Mouse (Mus musculus) E14TG2a.4 (cell line): Measurements from ENCODE around the gene Cenpm.

Source experiments
- H3K27me3 ChIP-seq: 2 replicates; pipeline ENCODE4 v1.6.1; 2014; ENCODE audit warnings: low read length, control low read depth; ENCODE audit not compliant: insufficient read depth
- H3K36me3 ChIP-seq: 2 replicates; pipeline ENCODE4 v1.6.1; 2014; ENCODE audit warnings: low read length, control low read depth; ENCODE audit not compliant: insufficient read depth
- H3K4me1 ChIP-seq: replicated peaks from 2 replicates; pipeline ENCODE4 v1.6.1; 2014; ENCODE audit warnings: low read depth, low read length, control low read depth
- H3K4me3 ChIP-seq: replicated peaks from 2 replicates; pipeline ENCODE4 v1.5.1; 2014; ENCODE audit warnings: mild to moderate bottlenecking, low read length
- H3K9me3 ChIP-seq: 2 replicates; pipeline ENCODE4 v1.6.1; 2014; ENCODE audit warnings: low read length, control low read depth
- CTCF ChIP-seq: conservative IDR thresholded peaks from 2 replicates; pipeline ENCODE4 v1.5.1; 2014; ENCODE audit warnings: low read length
- NANOG ChIP-seq: IDR thresholded peaks from 2 replicates; pipeline ENCODE4 v1.6.1; 2014; ENCODE audit warnings: borderline replicate concordance, low read length, mixed read lengths
- POU5F1 ChIP-seq: IDR thresholded peaks from 2 replicates; pipeline ENCODE4 v1.6.1; 2014; ENCODE audit warnings: low read length, borderline replicate concordance

Cenpm gene

DNA sequence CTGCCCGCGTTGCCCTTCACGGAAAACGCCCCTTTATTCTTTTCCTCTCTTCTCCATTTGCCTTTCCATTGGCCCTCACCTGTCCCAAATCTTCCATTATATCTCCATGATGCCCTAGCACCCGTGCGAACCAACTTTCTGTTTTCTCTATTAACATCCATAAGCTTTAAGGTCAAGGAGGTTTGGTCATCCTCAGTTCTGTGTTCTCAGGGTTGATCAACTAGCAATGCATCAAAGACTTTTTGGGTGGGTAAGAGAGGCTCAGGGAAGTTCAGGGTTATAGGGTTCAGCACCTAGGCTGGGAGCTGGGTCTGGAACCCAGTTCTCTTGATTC lies 30.0 kb upstream of the Cenpm start, which contains the start of gene Sept3:
TSS of gene Sept3 (plus strand) at position 301 of the 334 bp plus-strand sequence.
- Histone ChIP-seq H3K4me1 (peaks cover 42% of the 10 kb centered on the region), H3K4me3 (peak within 1 kb of the TSS; percentile 87), H3K9me3 (no peaks in the 10 kb centered on the region), H3K27me3 (peaks cover 68% of the 10 kb centered on the region), H3K36me3 (peaks cover 7% of the 10 kb centered on the region)
- TF ChIP-seq NANOG = no peak
- TF ChIP-seq POU5F1 = no peak
- no peak for TF ChIP-seq CTCF

DNA sequence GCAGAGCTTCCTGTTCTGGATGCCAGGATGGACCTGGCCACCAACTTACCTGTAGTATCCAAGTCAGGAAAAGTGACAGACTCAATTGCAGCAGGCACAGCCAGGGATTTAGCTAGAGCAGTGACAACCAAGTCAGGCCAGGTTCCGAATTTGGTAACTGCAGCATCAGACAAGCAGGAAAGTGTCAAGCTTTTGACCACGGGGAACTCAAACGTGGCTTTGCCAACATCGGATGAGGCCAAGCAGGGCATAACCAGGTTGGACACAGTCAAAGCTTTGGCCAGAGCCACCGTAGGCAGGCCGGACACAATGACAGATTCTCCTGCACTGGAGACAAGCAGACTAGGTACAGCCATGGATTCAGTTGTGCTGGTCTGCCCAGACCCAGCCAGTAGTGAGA lies 27.7 kb upstream of the Cenpm start:
- no peaks in the 10 kb centered on the region for H3K9me3 ChIP-seq
- TF ChIP-seq CTCF (no peak), POU5F1 (no peak), NANOG (no peak)
- H3K4me3 ChIP-seq = no peak overlapping the region
- H3K36me3 ChIP-seq = no peaks in the 10 kb centered on the region
- peaks cover 61% of the 10 kb centered on the region for H3K27me3 ChIP-seq
- H3K4me1 ChIP-seq = peaks cover 54% of the 10 kb centered on the region

DNA sequence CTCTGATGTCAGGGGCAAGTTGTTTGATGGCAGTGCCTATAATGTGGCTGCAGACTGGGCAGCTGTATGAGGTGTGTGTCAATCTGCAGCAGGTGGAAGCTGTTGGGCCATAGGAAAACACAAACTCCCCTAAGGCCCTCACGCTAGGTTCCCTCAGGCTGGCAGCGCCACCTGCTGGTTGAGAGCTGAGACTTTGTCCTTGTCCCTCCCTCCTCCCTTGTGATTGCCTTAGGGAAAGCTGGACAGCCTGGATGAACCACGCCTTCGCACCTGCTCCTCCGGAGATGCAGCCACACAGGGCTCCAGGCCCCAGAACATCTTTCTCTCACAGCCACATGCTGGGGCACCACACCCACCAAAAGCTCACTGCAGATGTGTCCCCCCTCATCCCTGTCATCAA lies 26.7 kb upstream of the Cenpm start:
- Histone ChIP-seq H3K4me1 (peaks cover 59% of the 10 kb centered on the region), H3K27me3 (peaks cover 50% of the 10 kb centered on the region), H3K4me3 (no peak overlapping the region), H3K36me3 (no peaks in the 10 kb centered on the region), H3K9me3 (no peaks in the 10 kb centered on the region)
- TF ChIP-seq CTCF (peak; percentile 78), NANOG (no peak)

DNA sequence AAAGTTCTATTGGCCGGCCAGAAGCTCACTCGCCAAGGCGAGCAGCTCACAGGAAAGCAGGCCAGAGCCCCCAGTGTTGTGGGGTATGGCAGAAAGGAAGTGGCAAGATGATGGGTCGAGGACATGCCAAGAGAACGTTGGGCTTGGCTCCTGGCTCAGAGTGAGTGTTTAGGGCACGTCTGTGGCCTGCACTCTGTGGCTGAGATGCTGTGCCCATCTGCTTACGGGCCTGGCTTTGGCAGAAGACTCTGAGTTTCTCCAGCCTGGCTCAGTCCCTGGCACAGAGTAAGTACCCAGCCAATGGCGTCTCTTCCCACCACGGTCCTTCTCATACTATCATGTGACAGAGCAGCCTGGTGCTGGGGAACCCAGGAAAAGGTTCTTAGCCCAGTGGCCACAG lies 24.2 kb upstream of the Cenpm start:
- Histone ChIP-seq H3K9me3 (no peaks in the 10 kb centered on the region), H3K4me1 (peaks cover 54% of the 10 kb centered on the region), H3K36me3 (no peaks in the 10 kb centered on the region), H3K27me3 (peaks cover 28% of the 10 kb centered on the region), H3K4me3 (no peak overlapping the region)
- TF ChIP-seq NANOG = no peak
- no peak for TF ChIP-seq POU5F1
- TF ChIP-seq CTCF = no peak

GRCm38 (mm10) chr15:82268185-82268584 lies 23.6 kb upstream of the Cenpm start:
- H3K4me1 ChIP-seq = peaks cover 52% of the 10 kb centered on the region
- TF ChIP-seq NANOG = no peak
- no peak for TF ChIP-seq CTCF
- TF ChIP-seq POU5F1 = no peak
- H3K27me3 ChIP-seq = peaks cover 22% of the 10 kb centered on the region
- H3K9me3 ChIP-seq = no peaks in the 10 kb centered on the region
- H3K4me3 ChIP-seq = no peak overlapping the region
- H3K36me3 ChIP-seq = no peaks in the 10 kb centered on the region

DNA sequence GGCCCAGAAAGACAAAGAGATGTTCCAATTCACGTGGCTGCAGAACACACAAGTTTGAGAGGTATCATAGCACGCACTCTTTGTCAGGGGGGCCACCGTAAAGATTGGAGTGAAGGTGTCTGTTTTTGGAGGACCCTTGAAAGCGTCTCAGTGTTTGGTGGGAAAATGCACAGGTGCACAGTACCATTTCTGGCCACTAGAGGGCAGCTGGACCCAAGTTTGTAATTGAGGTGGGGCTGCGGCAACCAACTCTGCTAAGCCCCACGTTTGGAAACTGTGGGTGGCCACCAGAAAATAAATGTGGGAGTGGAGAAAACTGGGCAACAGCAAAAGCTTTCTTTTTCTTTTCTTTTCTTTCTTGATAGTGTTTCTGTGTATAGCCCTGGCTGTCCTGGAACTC lies 21.8 kb upstream of the Cenpm start:
- peaks cover 7% of the 10 kb centered on the region for H3K27me3 ChIP-seq
- H3K4me3 ChIP-seq = no peak overlapping the region
- H3K4me1 ChIP-seq = peaks cover 45% of the 10 kb centered on the region
- no peaks in the 10 kb centered on the region for H3K9me3 ChIP-seq
- H3K36me3 ChIP-seq = no peaks in the 10 kb centered on the region
- TF ChIP-seq CTCF (peak; percentile 98), NANOG (no peak)

DNA sequence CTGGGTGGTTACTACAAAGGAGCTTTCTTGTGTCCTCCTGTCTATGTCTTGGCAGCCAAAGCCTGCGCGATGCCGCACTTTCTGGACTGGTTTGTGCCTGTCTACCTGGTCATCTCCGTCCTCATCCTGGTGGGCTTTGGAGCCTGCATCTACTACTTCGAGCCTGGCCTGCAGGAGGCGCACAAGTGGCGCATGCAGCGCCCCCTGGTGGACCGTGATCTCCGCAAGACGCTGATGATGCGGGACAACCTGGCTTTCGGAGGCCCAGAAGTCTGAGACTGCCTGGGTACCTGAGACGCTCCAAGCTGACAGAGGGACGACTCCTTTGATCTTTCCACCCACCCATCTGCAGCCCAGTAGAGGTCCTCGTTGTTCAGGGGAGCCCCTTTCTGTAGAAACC lies 15.0 kb upstream of the Cenpm start:
- peak; percentile 97 for TF ChIP-seq CTCF
- no peak for TF ChIP-seq NANOG
- no peaks in the 10 kb centered on the region for H3K36me3 ChIP-seq
- H3K4me3 ChIP-seq = peak overlapping the region; percentile 43; the same call in 1 of the 2 replicates
- H3K9me3 ChIP-seq = no peaks in the 10 kb centered on the region
- peaks cover 59% of the 10 kb centered on the region for H3K4me1 ChIP-seq
- H3K27me3 ChIP-seq = peaks cover 13% of the 10 kb centered on the region

DNA sequence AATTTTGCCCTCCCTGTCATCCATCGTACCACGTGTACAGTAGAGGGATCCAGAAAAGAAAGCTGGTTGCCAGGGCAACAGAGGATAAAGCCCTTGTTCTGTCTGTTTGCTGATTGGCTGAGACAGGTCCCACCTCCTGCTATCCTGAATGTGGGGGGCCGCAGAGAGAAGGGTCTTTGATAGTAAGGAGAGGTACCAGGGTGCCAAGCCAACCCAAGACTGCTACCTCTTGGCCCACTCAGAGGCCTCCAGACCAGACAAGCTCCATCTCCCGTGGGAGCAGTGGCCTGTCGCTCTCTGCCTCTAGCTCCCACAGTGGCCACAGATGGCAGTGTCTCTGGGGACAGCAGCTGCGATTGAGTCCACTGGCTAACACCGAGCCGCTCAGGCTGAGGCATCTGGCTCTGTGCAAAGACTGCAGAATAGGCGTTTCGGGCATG lies 11.4 kb upstream of the Cenpm start:
- TF ChIP-seq CTCF (no peak), POU5F1 (no peak), NANOG (no peak)
- Histone ChIP-seq H3K4me1 (peaks cover 80% of the 10 kb centered on the region), H3K27me3 (peaks cover 9% of the 10 kb centered on the region), H3K9me3 (peaks cover 5% of the 10 kb centered on the region; the same call in 1 of the 2 replicates), H3K36me3 (no peaks in the 10 kb centered on the region), H3K4me3 (peak overlapping the region; percentile 54)

- H3K9me3 ChIP-seq = peaks cover 5% of the 10 kb centered on the region; the same call in 1 of the 2 replicates
- peaks cover 4% of the 10 kb centered on the region; the same call in 1 of the 2 replicates for H3K27me3 ChIP-seq
- no peak overlapping the region for H3K4me3 ChIP-seq
- no peaks in the 10 kb centered on the region for H3K36me3 ChIP-seq
- H3K4me1 ChIP-seq = peaks cover 84% of the 10 kb centered on the region
- no peak for TF ChIP-seq NANOG
- no peak for TF ChIP-seq POU5F1
- peak; percentile 60 for TF ChIP-seq CTCF
These were observed 10.7 kb upstream of the Cenpm start for GRCm38 (mm10) chr15:82255248-82255647.
